Mouse (Mus musculus): ENCODE measurements at regions not wholly inside any gene's neighbourhood (a gene's known extent, or its start where the extent isn't known, plus 50 kb on each side); places are given as distances from the start of the nearest gene placed in this dataset.
"Not testable (repeated sequence)": the region's sequence is repeated elsewhere in the genome, so short reads cannot be mapped to it uniquely, and the experiment has no call there.

GRCm38 (mm10) chr10:19297669-19298068, 58.7 kb upstream of the Olig3 start:
- DNase-seq (ENCODE audit: low spot score in 2 of 2), result no peak

- DNase-seq (ENCODE audit: low spot score in 2 of 2), result no peak
Measured at GRCm38 (mm10) chr10:19295388-19296013, 60.8 kb upstream of the Olig3 start.

DNA sequence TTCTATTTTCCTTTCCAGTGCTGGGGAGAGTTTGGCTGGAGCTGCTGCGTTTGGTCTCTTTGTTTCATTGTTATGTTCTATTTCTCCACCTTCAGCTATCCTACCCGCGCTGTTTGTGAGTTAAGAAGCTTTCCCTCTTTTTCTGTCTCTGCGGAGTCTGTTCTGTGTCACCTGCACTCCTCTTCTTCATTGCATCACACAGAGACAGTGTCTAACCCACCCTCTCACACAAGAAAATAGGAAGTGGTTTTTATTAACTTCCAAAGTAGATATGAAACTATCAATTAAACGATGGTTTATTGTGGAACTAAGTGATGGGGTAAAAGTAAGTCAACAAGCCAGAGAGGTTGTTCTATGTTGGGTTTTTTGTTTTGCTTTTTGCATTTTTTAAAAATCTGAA, 64.9 kb upstream of the Olig3 start:
- no peak for DNase-seq (ENCODE audit: low spot score in 2 of 2)

DNA sequence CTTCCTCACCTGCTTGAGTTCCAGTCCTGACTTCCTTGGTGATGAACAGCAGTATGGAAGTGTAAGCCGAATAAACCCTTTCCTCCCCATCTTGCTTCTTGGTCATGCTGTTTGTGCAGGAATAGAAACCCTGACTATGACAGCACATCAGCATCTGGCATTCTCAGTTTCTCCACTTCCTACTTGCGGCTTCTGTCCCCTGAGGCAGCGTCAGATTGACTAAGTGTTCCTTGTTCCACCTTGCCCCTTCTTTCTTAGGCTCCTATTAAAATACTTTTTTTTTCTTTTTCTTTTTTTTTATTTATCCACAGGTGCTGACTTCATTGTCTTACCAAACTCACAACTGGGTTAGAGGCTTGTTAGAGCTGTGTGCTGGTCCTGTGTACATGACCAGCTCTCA, 65.3 kb upstream of the Olig3 start:
- DNase-seq (ENCODE audit: low spot score in 2 of 2), result not testable (repeated sequence)

DNA sequence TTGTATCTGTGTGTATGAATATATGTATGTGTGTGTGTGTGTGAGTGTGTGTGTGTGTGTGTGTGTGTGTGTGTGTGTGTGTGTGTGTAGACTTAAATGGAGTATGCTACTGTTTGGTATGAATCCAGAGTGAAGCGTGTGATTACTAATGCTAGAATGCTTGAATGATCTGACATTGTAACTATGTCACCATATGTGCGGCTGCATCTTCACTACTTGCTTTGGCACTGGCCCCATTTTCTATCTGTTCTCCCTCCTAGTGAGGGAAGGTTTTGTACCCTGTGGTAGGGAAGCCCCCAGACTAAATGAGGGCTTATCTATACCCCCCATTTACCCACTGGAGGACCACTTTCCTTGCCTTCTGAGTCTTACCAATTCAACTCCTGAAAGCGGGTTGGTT, 74.2 kb upstream of the Olig3 start:
- DNase-seq (ENCODE audit: low spot score in 2 of 2), result no peak

- DNase-seq (ENCODE audit: low spot score in 2 of 2), result no peak
Measured at GRCm38 (mm10) chr10:19281021-19281420, 75.3 kb upstream of the Olig3 start.

GRCm38 (mm10) chr10:19278189-19278842, 78.0 kb upstream of the Olig3 start:
- no peak for DNase-seq (ENCODE audit: low spot score in 2 of 2)

- DNase-seq (ENCODE audit: low spot score in 2 of 2), result peak; percentile 44 to 67
Measured at GRCm38 (mm10) chr10:19277103-19277827, 79.1 kb upstream of the Olig3 start.

- no peak for DNase-seq (ENCODE audit: low spot score in 2 of 2)
Measured at GRCm38 (mm10) chr10:19274985-19275384, 81.3 kb upstream of the Olig3 start.

DNA sequence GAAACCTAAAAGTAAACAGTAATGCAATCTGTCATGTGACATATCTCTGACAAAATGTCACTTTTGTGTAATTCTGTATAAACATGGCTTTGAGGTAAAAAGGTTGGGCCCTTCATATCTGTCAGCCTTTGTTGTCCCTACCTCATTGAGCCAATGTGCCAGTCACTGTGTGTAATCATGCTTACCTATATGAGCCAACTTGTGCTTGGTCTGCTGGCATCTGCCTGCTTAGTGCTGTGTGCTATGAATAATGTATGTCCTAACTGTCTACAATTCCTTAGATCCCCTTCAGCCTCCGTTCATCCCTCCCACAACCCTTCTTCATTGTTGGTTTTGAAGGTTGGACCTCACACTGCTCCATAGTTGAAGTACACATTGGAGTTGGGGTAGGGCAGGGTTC, 86.9 kb upstream of the Olig3 start:
- no peak for DNase-seq (ENCODE audit: low spot score in 2 of 2)

DNA sequence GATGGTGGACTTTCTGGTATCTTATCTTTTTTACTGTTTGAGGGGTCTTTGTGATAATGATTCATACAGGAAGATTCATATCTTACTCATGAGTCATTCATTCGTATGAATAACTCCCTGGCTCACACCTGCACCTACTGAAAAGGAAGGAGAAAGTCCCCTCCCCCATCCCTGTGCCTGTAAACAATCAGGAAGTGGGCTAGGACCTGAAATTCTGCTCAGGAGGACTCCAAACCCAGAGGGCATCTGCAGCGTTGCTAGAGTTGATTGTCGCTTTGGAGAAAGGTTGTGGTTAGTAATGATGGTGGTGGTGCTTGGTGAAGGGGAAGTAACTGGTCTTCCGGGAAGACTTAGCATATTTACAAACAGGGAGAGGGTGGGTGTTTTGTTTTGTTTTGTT, 88.3 kb upstream of the Olig3 start:
- DNase-seq (ENCODE audit: low spot score in 2 of 2), result no peak

- DNase-seq (ENCODE audit: low spot score in 2 of 2), result peak; percentile 3 to 15
Measured at GRCm38 (mm10) chr10:19240102-19240759, 116.1 kb upstream of the Olig3 start.

- DNase-seq (ENCODE audit: low spot score in 2 of 2), result no peak
Measured at GRCm38 (mm10) chr10:19216240-19216639, 140.1 kb upstream of the Olig3 start.

- DNase-seq (ENCODE audit: low spot score in 2 of 2), result no peak
Measured at GRCm38 (mm10) chr10:19209751-19210150, 146.6 kb upstream of the Olig3 start.

DNA sequence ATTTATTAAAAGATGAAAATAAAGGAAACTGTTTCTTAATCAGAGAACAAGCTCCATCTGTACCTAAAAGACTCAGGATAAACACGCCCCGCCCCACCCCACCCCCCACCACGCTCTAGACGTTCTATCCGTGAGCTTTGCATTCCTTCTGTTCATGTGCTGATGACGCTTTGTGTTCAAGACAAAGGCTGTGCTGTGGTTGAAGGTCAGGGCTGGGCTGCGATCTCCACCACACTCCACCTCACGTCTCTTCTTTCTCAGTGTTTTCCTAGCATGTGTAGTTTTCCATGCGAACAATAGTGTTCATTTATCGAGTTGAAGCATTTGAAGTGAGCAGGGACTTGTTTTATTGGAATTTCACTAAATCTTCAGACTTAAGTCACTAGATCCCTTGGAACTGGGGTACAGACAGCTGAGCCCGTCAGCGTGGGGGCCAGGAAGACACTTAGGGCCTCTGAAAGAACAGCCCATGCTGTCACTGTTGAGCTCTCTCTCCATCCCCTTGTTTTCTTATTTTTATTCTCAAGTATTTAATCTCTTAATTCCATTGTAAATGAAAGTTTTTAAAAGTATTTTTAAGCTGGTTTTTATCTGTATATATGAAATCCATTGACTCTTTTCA, 148.1 kb upstream of the Olig3 start:
- no peak for DNase-seq (ENCODE audit: low spot score in 2 of 2)

DNA sequence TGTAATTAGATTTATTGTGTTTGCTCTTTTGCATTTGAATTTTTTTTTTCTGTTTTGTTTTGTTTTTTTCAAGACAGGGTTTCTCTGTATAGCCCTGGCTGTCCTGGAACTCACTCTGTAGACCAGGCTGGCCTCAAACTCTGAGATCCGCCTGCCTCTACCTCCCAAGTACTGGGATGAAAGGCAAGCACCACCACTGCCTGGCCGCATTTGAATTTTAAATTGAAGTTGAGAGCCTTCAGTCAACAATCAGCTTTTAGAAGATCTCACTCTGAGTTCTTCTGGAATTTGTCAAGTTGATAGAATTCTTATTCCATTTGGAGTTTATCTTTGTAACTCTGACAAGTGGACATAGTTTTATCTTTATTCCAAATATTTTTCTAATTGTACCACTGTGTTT, 148.8 kb upstream of the Olig3 start:
- DNase-seq (ENCODE audit: low spot score in 2 of 2), result no peak

DNA sequence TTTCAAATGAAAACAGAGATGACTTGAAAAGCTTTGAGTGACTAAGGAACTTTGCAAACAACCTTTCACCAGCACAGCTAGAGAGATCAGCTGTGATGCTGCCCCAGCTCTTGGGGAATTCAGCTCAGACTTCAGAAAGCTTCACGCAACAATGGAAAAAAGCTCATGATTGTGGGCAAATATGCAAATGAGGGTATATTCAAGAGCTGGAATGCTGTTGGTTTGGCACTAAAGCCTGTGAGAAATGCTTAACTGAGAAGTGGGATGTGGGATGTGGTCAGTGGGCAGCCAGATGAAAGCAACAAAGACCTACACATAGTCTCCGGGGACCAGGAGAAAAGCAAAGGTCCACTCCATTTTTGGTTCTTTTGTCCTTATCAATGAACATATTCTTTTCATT, 156.0 kb upstream of the Olig3 start:
- no peak for DNase-seq (ENCODE audit: low spot score in 2 of 2)

- no peak for DNase-seq (ENCODE audit: low spot score in 2 of 2)
Measured at GRCm38 (mm10) chr10:19195676-19196075, 160.7 kb upstream of the Olig3 start.

GRCm38 (mm10) chr10:19194646-19195045, 161.7 kb upstream of the Olig3 start:
- no peak for DNase-seq (ENCODE audit: low spot score in 2 of 2)

DNA sequence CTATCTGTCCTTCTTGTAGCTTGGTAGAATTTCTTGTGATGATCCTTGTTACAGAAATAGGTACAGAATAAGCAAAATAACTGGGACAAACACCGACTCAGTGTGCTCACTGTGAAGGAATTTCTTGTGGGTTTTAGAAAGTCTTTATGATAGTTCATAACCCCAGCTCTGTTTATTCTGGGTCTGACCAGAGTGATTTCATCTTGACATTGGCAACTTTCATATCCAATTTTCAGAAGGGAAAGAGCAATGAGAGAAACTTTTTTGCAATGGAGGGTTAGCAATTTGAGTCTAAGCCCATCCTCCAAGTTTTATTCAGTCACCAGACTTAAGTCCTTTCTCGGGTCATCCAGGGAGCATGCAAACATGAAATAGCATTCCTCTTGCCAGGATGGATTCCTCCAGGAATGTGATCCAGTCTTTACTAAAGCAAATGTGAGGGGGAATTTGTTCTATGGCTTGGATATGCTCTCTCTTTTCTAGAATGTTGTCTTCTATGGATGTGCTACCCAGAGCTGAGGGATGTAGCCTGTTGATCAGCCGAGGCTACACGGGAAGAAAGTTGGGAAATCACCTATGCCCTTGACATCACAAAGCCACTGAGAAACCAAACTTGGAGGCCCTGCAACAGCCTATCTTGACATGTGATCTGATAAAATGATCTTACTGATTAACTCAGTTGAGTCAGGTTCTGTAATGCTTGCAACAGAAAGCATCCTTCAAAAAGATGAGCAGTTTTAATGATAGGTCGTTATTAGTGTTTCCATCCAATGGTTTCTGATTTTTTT, 163.2 kb upstream of the Olig3 start:
- DNase-seq (ENCODE audit: low spot score in 2 of 2), result no peak

DNA sequence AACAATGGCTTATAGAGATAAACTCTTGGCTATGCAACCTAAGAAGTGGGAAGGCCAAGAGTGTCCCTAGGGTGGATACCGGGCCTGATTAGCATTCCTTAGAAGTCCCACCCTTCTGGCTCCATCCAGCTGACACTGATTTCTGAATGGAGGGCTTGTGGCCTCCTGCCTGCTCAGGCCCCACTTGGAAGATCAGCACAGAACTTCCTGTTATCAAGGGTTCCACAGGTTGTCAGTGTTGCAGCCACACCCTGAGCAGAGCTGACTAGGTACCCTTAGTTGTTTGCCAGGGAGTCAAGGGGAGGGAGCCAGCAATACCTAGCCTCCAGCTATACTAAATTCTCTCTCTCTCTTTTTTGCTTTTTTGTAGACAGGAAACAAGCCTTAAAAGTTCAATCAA, 164.1 kb upstream of the Olig3 start:
- DNase-seq (ENCODE audit: low spot score in 2 of 2), result no peak

All from layer of hippocampus, adult 8-10 months (tissue).